Mouse (Mus musculus) heart, postnatal 0 days (tissue): ENCODE data around the gene Zim1. TPM values are rescaled to one million over a fixed set of nuclear protein-coding genes. Genes with fewer than 3 reads are reported as not detected.

Source experiments
- ATAC-seq: fragments of 200-750 bp; cut with Nextera tagmentation; 2 replicates; pipeline ENCODE4 v1.8.0; 2017; ENCODE audit warnings: low read depth, moderate number of reproducible peaks, moderate library complexity; ENCODE audit not compliant: insufficient read depth
- DNase-seq: peaks from one replicate; pipeline ENCODE4 v3.0.0-alpha.2; 2016; ENCODE audit warnings: low spot score
- H3K27ac ChIP-seq: fragments of 300-500 bp; sonication (generic); 2 replicates; pipeline ENCODE4 v1.5.1; 2014; ENCODE audit warnings: low read depth, mild to moderate bottlenecking
- H3K27me3 ChIP-seq: fragments of 300-500 bp; sonication (generic); 2 replicates; pipeline ENCODE4 v1.6.1; 2014; ENCODE audit warnings: low read length, mixed read lengths; ENCODE audit not compliant: control insufficient read depth, insufficient read depth
- H3K36me3 ChIP-seq: fragments of 300-500 bp; sonication (generic); replicated peaks from 2 replicates; pipeline ENCODE4 v1.6.1; 2014; ENCODE audit warnings: low read length, mixed read lengths; ENCODE audit not compliant: control insufficient read depth, insufficient read depth
- H3K4me1 ChIP-seq: fragments of 300-500 bp; sonication (generic); 2 replicates; pipeline ENCODE4 v1.6.1; 2014; ENCODE audit warnings: antibody characterized with exemption; ENCODE audit not compliant: control insufficient read depth, insufficient read depth
- H3K4me2 ChIP-seq: fragments of 300-500 bp; sonication (generic); 2 replicates; pipeline ENCODE4 v1.6.1; 2014; ENCODE audit warnings: low read depth, mild to moderate bottlenecking, low read length, moderate library complexity
- H3K4me3 ChIP-seq: fragments of 300-500 bp; sonication (generic); 2 replicates; pipeline ENCODE4 v1.5.1; 2014; ENCODE audit warnings: low read depth, low read length
- H3K9ac ChIP-seq: fragments of 300-500 bp; sonication (generic); replicated peaks from 2 replicates; pipeline ENCODE4 v1.6.1; 2014; ENCODE audit warnings: low read depth, low read length, mixed read lengths
- H3K9me3 ChIP-seq: fragments of 300-500 bp; sonication (generic); replicated peaks from 2 replicates; pipeline ENCODE4 v1.6.1; 2016; ENCODE audit warnings: low read length; ENCODE audit not compliant: control insufficient read depth
- CTCF ChIP-seq: IDR thresholded peaks from 2 replicates; pipeline ENCODE4 v1.5.1; 2016; ENCODE audit warnings: antibody characterized with exemption, control low read depth, low read depth
- EP300 ChIP-seq: IDR thresholded peaks from 2 replicates; pipeline ENCODE4 v1.6.1; 2016; ENCODE audit warnings: antibody characterized with exemption, low read depth
- WGBS: fragments of 180-500 bp; shearing (Covaris S2); extraction: QIAGEN DNeasy Blood & Tissue Kit; methylation state at CpG from one replicate; pipeline ENCODE4 v1.1.7; 2014; 5-methylcytosine and 5-hydroxymethylcytosine counted together
- polyA plus RNA-seq: library from polyadenylated mRNA; unstranded; fragments of >200 nt; fragmentation: Nextera tagmentation; extraction: Ambion mirVana; gene quantifications from 2 replicates; pipeline ENCODE4 v1.2.1, GENCODE M21; 2015
- total RNA-seq: library from RNA; depleted of rRNA; stranded (reverse); fragments of >200 nt; gene quantifications from 2 replicates; pipeline ENCODE4 v1.2.3, GENCODE M21; 2014; ENCODE audit warnings: low replicate concordance

The Zim1 gene
- total and polyA plus RNA-seq, 2 experiments from 2014 or later: 1.3 to 5.6 TPM

DNA sequence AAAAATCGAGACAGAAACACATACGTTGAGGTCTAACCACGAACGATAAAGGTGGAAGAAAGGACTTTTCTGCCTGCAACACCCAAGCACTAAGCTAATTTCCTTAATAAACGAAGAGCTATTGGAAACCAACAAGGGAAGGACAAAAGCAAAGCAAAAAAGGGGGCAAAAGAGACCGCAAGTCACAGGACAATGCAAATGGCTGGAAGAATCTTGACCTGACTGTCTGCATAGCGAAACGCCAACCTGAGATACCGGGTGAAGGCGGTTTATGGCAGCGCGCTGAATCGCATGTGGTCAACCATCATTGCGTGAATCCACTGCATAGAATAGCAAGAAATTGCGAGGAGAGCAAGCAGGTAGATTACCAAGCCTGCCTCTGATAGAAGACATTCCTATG, 34.6 kb upstream of the Zim1 start:
- DNase-seq: peak; percentile 20
- H3K36me3 ChIP-seq: 0 out of 2 replicates have a peak, but pooled peaks cover 4% of the 10 kb centered on the region
- no peaks in the 10 kb centered on the region for H3K4me1 ChIP-seq
- H3K27me3 ChIP-seq: no peaks in the 10 kb centered on the region
- whole genome bisulfite sequencing: 49% methylated on average over 15 of the region's 15 CpGs
- peak overlapping the region; percentile 34 for H3K9ac ChIP-seq
- 0 out of 2 replicates have a peak, but pooled peaks cover 14% of the 10 kb centered on the region for H3K9me3 ChIP-seq
- ATAC-seq: no peak
- peak overlapping the region; percentile 61 for H3K4me3 ChIP-seq
- H3K27ac ChIP-seq: peak overlapping the region; percentile 58
- TF ChIP-seq CTCF (no peak), EP300 (no peak)
- H3K4me2 ChIP-seq: peak overlapping the region; percentile 64

- Histone ChIP-seq H3K9me3 (0 out of 2 replicates have a peak, but pooled peaks cover 14% of the 10 kb centered on the region), H3K36me3 (0 out of 2 replicates have a peak, but pooled peaks cover 9% of the 10 kb centered on the region), H3K4me2 (peak within 1 kb of the TSS; percentile 64), H3K27ac (peak within 1 kb of the TSS; percentile 94), H3K4me1 (no peaks in the 10 kb centered on the region), H3K9ac (peak within 1 kb of the TSS; percentile 57), H3K27me3 (no peaks in the 10 kb centered on the region), H3K4me3 (peak within 1 kb of the TSS; percentile 61)
- no peak for TF ChIP-seq CTCF
- TF ChIP-seq EP300: no peak
- WGBS: 46% methylated on average over 24 of the region's 24 CpGs
- peak; percentile 91 for DNase-seq
- ATAC-seq: peak; percentile 27
Measured at GRCm38 (mm10) chr7:6730241-6730640, 34.0 kb upstream of the Zim1 start, which contains the start of the genes Peg3 and Usp29. Gene Peg3, minus strand, starts transcription at chr7:6730431. Gene Usp29, plus strand, starts transcription at chr7:6730578.

GRCm38 (mm10) chr7:6729061-6729817, 33.0 kb upstream of the Zim1 start:
- Histone ChIP-seq H3K36me3 (0 out of 2 replicates have a peak, but pooled peaks cover 16% of the 10 kb centered on the region), H3K4me2 (peak overlapping the region; percentile 64), H3K27me3 (no peaks in the 10 kb centered on the region), H3K9me3 (0 out of 2 replicates have a peak, but pooled peaks cover 14% of the 10 kb centered on the region), H3K4me1 (no peaks in the 10 kb centered on the region), H3K4me3 (peak overlapping the region; percentile 61), H3K9ac (peak overlapping the region; percentile 57), H3K27ac (peak overlapping the region; percentile 94)
- DNase-seq: peak; percentile 92
- 52% methylated on average over 37 of the region's 37 CpGs for WGBS
- peak; percentile 31 for TF ChIP-seq CTCF
- no peak for TF ChIP-seq EP300
- peak; percentile 50 for ATAC-seq

DNA sequence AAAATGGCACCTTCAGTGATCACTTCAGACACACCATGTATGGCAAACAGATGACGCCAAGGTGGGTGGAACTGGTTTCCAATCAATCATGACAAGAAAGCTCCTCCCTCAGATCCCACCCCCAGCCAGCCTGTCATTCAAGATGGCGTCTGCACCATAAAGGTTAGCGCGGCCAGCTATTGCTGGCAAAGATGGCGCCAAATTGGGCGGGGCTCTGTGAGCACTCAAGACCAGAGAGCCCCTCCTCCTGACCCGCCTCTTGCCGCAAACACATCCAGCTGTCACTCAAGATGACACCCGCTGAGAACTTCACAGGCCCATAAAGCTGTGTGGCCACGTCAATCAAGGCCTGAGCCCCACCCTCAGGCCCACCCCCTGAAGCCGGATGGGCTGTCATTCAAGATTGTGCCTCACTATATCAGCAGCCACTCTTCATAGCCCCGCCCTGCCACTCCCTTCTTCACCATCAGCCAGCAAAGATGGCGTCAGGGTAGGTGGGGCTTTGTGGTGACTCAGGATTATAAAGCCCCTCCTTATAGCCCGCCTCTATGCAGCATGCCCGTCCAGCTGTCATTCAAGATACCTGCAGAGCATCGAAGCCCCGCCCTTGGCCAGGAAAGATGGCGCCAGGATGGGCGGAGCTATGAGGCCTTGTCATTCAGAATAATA, 32.1 kb upstream of the Zim1 start:
- H3K4me3 ChIP-seq: peak overlapping the region; percentile 61
- 48% methylated on average over 19 of the region's 19 CpGs for WGBS
- ATAC-seq (peak; percentile 74), DNase-seq (peak; percentile 95)
- H3K27me3 ChIP-seq: no peaks in the 10 kb centered on the region
- no peaks in the 10 kb centered on the region for H3K4me1 ChIP-seq
- peak overlapping the region; percentile 94 for H3K27ac ChIP-seq
- no peak overlapping the region for H3K9ac ChIP-seq
- TF ChIP-seq CTCF (no peak), EP300 (no peak)
- 0 out of 2 replicates have a peak, but pooled peaks cover 22% of the 10 kb centered on the region for H3K36me3 ChIP-seq
- H3K9me3 ChIP-seq: 0 out of 2 replicates have a peak, but pooled peaks cover 14% of the 10 kb centered on the region
- peak overlapping the region; percentile 58 for H3K4me2 ChIP-seq

- peak overlapping the region; percentile 87 for H3K27ac ChIP-seq
- DNase-seq: peak; percentile 90
- H3K4me1 ChIP-seq: no peaks in the 10 kb centered on the region
- no peaks in the 10 kb centered on the region for H3K27me3 ChIP-seq
- peak; percentile 54 for ATAC-seq
- H3K4me3 ChIP-seq: peak overlapping the region; percentile 34
- no peak overlapping the region for H3K9ac ChIP-seq
- H3K36me3 ChIP-seq: 0 out of 2 replicates have a peak, but pooled peaks cover 22% of the 10 kb centered on the region
- 48% methylated on average over 19 of the region's 19 CpGs for WGBS
- H3K4me2 ChIP-seq: peak overlapping the region; percentile 43
- 0 out of 2 replicates have a peak, but pooled peaks cover 14% of the 10 kb centered on the region for H3K9me3 ChIP-seq
- TF ChIP-seq CTCF: peak; percentile 50
- peak; percentile 63; the same call in 1 of the 2 replicates for TF ChIP-seq EP300
Measured at GRCm38 (mm10) chr7:6727351-6728121, 31.3 kb upstream of the Zim1 start.
